Mouse (Mus musculus) megakaryocyte, embryonic 14.5 days (primary cell): Measurements from ENCODE around the gene Iqca. TPM values are rescaled to one million over a fixed set of nuclear protein-coding genes. Genes with fewer than 3 reads are reported as not detected.

Source experiments
- H3K27me3 ChIP-seq: replicated peaks from 2 replicates; pipeline ENCODE3; 2012; ENCODE audit warnings: inconsistent platforms
- H3K36me3 ChIP-seq: replicated peaks from 2 replicates; pipeline ENCODE3; 2012; ENCODE audit warnings: low read length, inconsistent platforms, mixed read lengths
- H3K4me1 ChIP-seq: 2 replicates; pipeline ENCODE4 v1.6.1; 2012; ENCODE audit warnings: inconsistent platforms
- H3K4me3 ChIP-seq: replicated peaks from 2 replicates; pipeline ENCODE3; 2012; ENCODE audit warnings: moderate library complexity, mild to moderate bottlenecking, inconsistent platforms
- H3K9me3 ChIP-seq: 2 replicates; pipeline ENCODE4 v1.6.1; 2012; ENCODE audit warnings: inconsistent platforms
- FLI1 ChIP-seq: IDR thresholded peaks from 2 replicates; pipeline ENCODE4 v1.6.1; 2012; ENCODE audit warnings: low read length, inconsistent platforms, mixed read lengths
- GATA1 ChIP-seq: IDR thresholded peaks from 3 replicates; pipeline ENCODE4 v1.6.1; 2012; ENCODE audit warnings: mixed read lengths, low read length, inconsistent platforms, borderline replicate concordance
- polyA plus RNA-seq: library from polyadenylated mRNA; stranded (reverse); fragments of >175 nt; gene quantifications from 2 replicates; pipeline ENCODE4 v1.2.3, GENCODE M21; 2012; ENCODE audit warnings: low replicate concordance; ENCODE audit not compliant: insufficient read depth

The Iqca gene
- polyA plus RNA-seq, 1 experiment, result not detected

GRCm38 (mm10) chr1:90180966-90181699 lies 27.9 kb upstream of the Iqca start:
- Histone ChIP-seq H3K4me3 (no peak overlapping the region), H3K27me3 (peaks cover 6% of the 10 kb centered on the region), H3K4me1 (no peaks in the 10 kb centered on the region), H3K36me3 (no peaks in the 10 kb centered on the region), H3K9me3 (peaks cover 3% of the 10 kb centered on the region; the same call in 1 of the 2 replicates)
- no peak for TF ChIP-seq GATA1
- TF ChIP-seq FLI1, result no peak

DNA sequence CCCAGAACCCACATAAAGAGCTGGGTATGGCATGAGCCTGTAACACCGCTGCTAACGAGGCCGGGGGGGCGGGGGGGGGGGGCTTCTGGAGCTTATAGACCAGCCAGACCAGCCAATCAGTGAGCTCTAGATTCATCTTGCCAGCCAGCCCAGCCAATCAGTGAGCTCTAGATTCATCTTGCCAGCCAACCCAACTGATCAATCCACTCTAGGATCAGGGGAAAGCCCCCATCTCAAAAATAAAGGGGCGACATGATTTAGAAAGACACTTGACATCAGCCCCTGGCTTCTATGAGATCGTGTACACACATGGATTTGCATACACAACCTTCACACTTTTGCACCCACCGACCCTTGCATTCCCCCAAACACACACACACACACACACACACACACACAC lies 27.3 kb upstream of the Iqca start:
- TF ChIP-seq FLI1, result no peak
- no peak for TF ChIP-seq GATA1
- Histone ChIP-seq H3K36me3 (no peaks in the 10 kb centered on the region), H3K27me3 (peaks cover 3% of the 10 kb centered on the region), H3K4me1 (no peaks in the 10 kb centered on the region), H3K9me3 (no peaks in the 10 kb centered on the region), H3K4me3 (no peak overlapping the region)

DNA sequence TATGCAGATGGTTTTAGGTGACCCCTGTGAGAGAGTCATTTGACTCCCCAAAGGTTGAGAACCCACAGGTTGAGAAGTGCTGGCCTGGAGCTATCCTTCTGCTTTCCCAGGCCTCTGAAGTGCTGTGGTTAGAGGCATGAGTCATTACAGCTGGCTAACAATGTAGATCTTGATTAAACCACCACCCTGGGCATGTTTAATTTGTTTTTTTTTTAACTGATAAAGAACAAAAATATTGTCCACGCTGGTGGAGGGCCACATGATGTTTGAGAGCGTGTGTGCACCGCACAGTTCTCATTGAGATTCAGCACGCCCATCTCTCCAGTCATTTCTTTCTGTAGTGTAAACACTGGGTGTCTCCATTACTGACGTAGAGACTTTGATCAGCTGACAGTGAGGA lies 24.8 kb upstream of the Iqca start:
- TF ChIP-seq FLI1, result no peak
- no peak for TF ChIP-seq GATA1
- Histone ChIP-seq H3K4me3 (no peak overlapping the region), H3K9me3 (no peaks in the 10 kb centered on the region), H3K27me3 (peaks cover 3% of the 10 kb centered on the region), H3K4me1 (no peaks in the 10 kb centered on the region), H3K36me3 (no peaks in the 10 kb centered on the region)

- Histone ChIP-seq H3K27me3 (peaks cover 3% of the 10 kb centered on the region), H3K9me3 (no peaks in the 10 kb centered on the region), H3K4me1 (no peaks in the 10 kb centered on the region), H3K4me3 (no peak overlapping the region), H3K36me3 (no peaks in the 10 kb centered on the region)
- TF ChIP-seq FLI1 (no peak), GATA1 (no peak)
These were observed 24.4 kb upstream of the Iqca start for GRCm38 (mm10) chr1:90177565-90177964.

GRCm38 (mm10) chr1:90176223-90176622 lies 23.0 kb upstream of the Iqca start:
- Histone ChIP-seq H3K27me3 (no peaks in the 10 kb centered on the region), H3K4me3 (no peak overlapping the region), H3K9me3 (peaks cover 5% of the 10 kb centered on the region; the same call in 1 of the 2 replicates), H3K4me1 (no peaks in the 10 kb centered on the region), H3K36me3 (no peaks in the 10 kb centered on the region)
- TF ChIP-seq GATA1 (no peak), FLI1 (no peak)

GRCm38 (mm10) chr1:90174338-90174737 lies 21.1 kb upstream of the Iqca start:
- Histone ChIP-seq H3K4me1 (no peaks in the 10 kb centered on the region), H3K4me3 (no peak overlapping the region), H3K9me3 (peaks cover 6% of the 10 kb centered on the region; the same call in 1 of the 2 replicates), H3K36me3 (no peaks in the 10 kb centered on the region), H3K27me3 (no peaks in the 10 kb centered on the region)
- TF ChIP-seq GATA1 (no peak), FLI1 (no peak)

DNA sequence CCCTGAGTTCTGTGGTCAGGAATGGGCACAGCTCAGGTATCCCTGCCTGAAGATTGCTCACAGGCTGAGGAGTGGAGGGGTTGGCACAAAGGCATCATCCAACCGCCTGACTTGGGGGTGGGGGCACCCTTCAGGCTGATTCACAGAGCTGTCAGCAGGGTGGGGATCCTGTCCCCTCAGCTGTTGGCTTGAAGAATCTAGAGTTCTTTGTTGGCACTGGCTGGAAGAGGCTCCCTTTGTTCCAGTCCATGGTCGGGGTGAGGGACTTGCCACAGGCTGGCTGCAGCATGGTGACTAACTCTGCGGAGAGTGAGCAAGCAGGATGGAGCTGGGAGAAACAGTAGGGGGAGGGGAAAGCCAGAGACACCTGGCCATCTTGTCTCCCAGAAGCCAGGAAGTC lies 11.1 kb upstream of the Iqca start:
- TF ChIP-seq GATA1 (no peak), FLI1 (no peak)
- Histone ChIP-seq H3K36me3 (no peaks in the 10 kb centered on the region), H3K4me1 (no peaks in the 10 kb centered on the region), H3K27me3 (peaks cover 2% of the 10 kb centered on the region), H3K9me3 (no peaks in the 10 kb centered on the region), H3K4me3 (no peak overlapping the region)

DNA sequence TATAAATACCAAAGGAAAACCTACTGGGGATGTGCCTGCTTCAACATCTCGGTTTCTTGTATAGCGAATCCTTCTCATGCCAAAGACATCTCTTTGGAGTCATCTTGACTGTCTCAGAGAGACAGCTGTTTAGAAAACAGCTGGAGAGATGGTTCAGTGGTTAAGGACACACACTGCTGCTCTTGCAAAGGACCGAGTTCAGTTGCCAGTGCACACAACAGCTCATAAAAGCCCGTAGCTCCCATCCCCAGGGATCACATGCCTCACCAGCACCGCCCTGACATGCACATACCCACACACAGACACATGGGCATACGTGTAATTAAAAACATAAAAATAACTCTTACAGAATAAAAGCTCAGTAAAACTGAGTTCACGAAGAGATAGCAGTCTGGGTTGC lies 10.0 kb upstream of the Iqca start:
- TF ChIP-seq GATA1, result no peak
- TF ChIP-seq FLI1, result no peak
- H3K4me1 ChIP-seq, result no peaks in the 10 kb centered on the region
- H3K36me3 ChIP-seq, result no peaks in the 10 kb centered on the region
- peaks cover 2% of the 10 kb centered on the region for H3K27me3 ChIP-seq
- H3K4me3 ChIP-seq, result no peak overlapping the region
- no peaks in the 10 kb centered on the region for H3K9me3 ChIP-seq

GRCm38 (mm10) chr1:90162379-90162857 lies 9.2 kb upstream of the Iqca start:
- no peak for TF ChIP-seq GATA1
- no peak for TF ChIP-seq FLI1
- H3K27me3 ChIP-seq, result peaks cover 2% of the 10 kb centered on the region
- H3K9me3 ChIP-seq, result no peaks in the 10 kb centered on the region
- H3K36me3 ChIP-seq, result no peaks in the 10 kb centered on the region
- no peaks in the 10 kb centered on the region for H3K4me1 ChIP-seq
- H3K4me3 ChIP-seq, result no peak overlapping the region

- Histone ChIP-seq H3K36me3 (no peaks in the 10 kb centered on the region), H3K4me3 (no peak overlapping the region), H3K27me3 (peaks cover 2% of the 10 kb centered on the region), H3K4me1 (no peaks in the 10 kb centered on the region), H3K9me3 (no peaks in the 10 kb centered on the region)
- TF ChIP-seq FLI1, result no peak
- no peak for TF ChIP-seq GATA1
These were observed 8.4 kb upstream of the Iqca start for GRCm38 (mm10) chr1:90161623-90162022.
